Mouse (Mus musculus) neural tube, embryonic 15.5 days (tissue): ENCODE results near the gene Stat5a. TPM values are rescaled to one million over a fixed set of nuclear protein-coding genes. Genes with fewer than 3 reads are reported as not detected.

Experiments used
- ATAC-seq: fragments of 200-750 bp; cut with Nextera tagmentation; 2 replicates; pipeline ENCODE4 v1.8.0; 2017; ENCODE audit warnings: mild to moderate bottlenecking, moderate TSS enrichment, moderate library complexity; ENCODE audit not compliant: low FRiP score
- H3K27ac ChIP-seq: fragments of 300-500 bp; sonication (generic); replicated peaks from 2 replicates; pipeline ENCODE4 v1.5.1; 2015; ENCODE audit warnings: mild to moderate bottlenecking, inconsistent platforms
- H3K27me3 ChIP-seq: fragments of 300-500 bp; sonication (generic); replicated peaks from 2 replicates; pipeline ENCODE4 v1.6.1; 2015; ENCODE audit warnings: inconsistent platforms
- H3K36me3 ChIP-seq: fragments of 300-500 bp; sonication (generic); 2 replicates; pipeline ENCODE4 v1.6.1; 2015; ENCODE audit warnings: inconsistent platforms
- H3K4me1 ChIP-seq: fragments of 300-500 bp; sonication (generic); 2 replicates; pipeline ENCODE4 v1.6.1; 2015; ENCODE audit warnings: inconsistent platforms
- H3K4me2 ChIP-seq: fragments of 300-500 bp; sonication (generic); 2 replicates; pipeline ENCODE4 v1.6.1; 2015; ENCODE audit warnings: inconsistent platforms, mild to moderate bottlenecking, moderate library complexity
- H3K4me3 ChIP-seq: fragments of 300-500 bp; sonication (generic); replicated peaks from 2 replicates; pipeline ENCODE4 v1.5.1; 2015; ENCODE audit warnings: mild to moderate bottlenecking, inconsistent platforms
- H3K9ac ChIP-seq: fragments of 300-500 bp; sonication (generic); replicated peaks from 2 replicates; pipeline ENCODE4 v1.6.1; 2015; ENCODE audit warnings: mild to moderate bottlenecking, inconsistent platforms
- H3K9me3 ChIP-seq: fragments of 300-500 bp; sonication (generic); replicated peaks from 2 replicates; pipeline ENCODE4 v1.6.1; 2016; ENCODE audit warnings: inconsistent platforms
- WGBS: fragments of 180-500 bp; shearing (Covaris S2); methylation state at CpG from one replicate; pipeline ENCODE4 v1.1.7; 2015; ENCODE audit warnings: mixed read lengths; 5-methylcytosine and 5-hydroxymethylcytosine counted together
- polyA plus RNA-seq: library from polyadenylated mRNA; unstranded; fragments of >200 nt; fragmentation: Nextera tagmentation; extraction: Ambion mirVana; gene quantifications from 2 replicates; pipeline ENCODE4 v1.2.1, GENCODE M21; 2015

Gene Stat5a
- polyA plus RNA-seq, 1 experiment from 2014 or later: 2.1 TPM

GRCm38 (mm10) chr11:100865618-100866017, 6.5 kb downstream of the Stat5a start:
- no peak for ATAC-seq
- H3K9me3 ChIP-seq: no peaks in the 10 kb centered on the region
- no peak overlapping the region for H3K9ac ChIP-seq
- peaks cover under 1% of the 10 kb centered on the region; the same call in 1 of the 2 replicates for H3K4me1 ChIP-seq
- WGBS: 89% methylated on average over 7 of the region's 7 CpGs
- peaks cover 25% of the 10 kb centered on the region for H3K27me3 ChIP-seq
- H3K36me3 ChIP-seq: no peaks in the 10 kb centered on the region
- no peak overlapping the region for H3K27ac ChIP-seq
- no peak overlapping the region for H3K4me3 ChIP-seq
- no peak overlapping the region for H3K4me2 ChIP-seq

- no peak for ATAC-seq
- 75% methylated on average over 10 of the region's 10 CpGs for WGBS
Observed at GRCm38 (mm10) chr11:100870256-100870967, 11.3 kb downstream of the Stat5a start.

GRCm38 (mm10) chr11:100870968-100871350, 11.8 kb downstream of the Stat5a start:
- WGBS: 85% methylated on average over 8 of the region's 8 CpGs
- ATAC-seq: no peak

More at GRCm38 (mm10) chr11:100870256-100870967, 11.3 kb downstream of the Stat5a start:
- Histone ChIP-seq H3K27ac (no peak overlapping the region), H3K4me1 (no peaks in the 10 kb centered on the region), H3K27me3 (no peaks in the 10 kb centered on the region), H3K36me3 (no peaks in the 10 kb centered on the region), H3K4me3 (no peak overlapping the region), H3K9me3 (no peaks in the 10 kb centered on the region), H3K4me2 (no peak overlapping the region), H3K9ac (no peak overlapping the region)

GRCm38 (mm10) chr11:100875761-100876160, 16.6 kb downstream of the Stat5a start:
- H3K4me3 ChIP-seq: no peak overlapping the region
- no peaks in the 10 kb centered on the region for H3K36me3 ChIP-seq
- H3K4me2 ChIP-seq: no peak overlapping the region
- no peak overlapping the region for H3K27ac ChIP-seq
- H3K9ac ChIP-seq: no peak overlapping the region
- ATAC-seq: no peak
- no peaks in the 10 kb centered on the region for H3K9me3 ChIP-seq
- WGBS: 81% methylated on average over 3 of the region's 3 CpGs
- no peaks in the 10 kb centered on the region for H3K27me3 ChIP-seq
- H3K4me1 ChIP-seq: no peaks in the 10 kb centered on the region

More at GRCm38 (mm10) chr11:100870968-100871350, 11.8 kb downstream of the Stat5a start:
- Histone ChIP-seq H3K27me3 (no peaks in the 10 kb centered on the region), H3K9ac (no peak overlapping the region), H3K4me1 (no peaks in the 10 kb centered on the region), H3K9me3 (no peaks in the 10 kb centered on the region), H3K4me2 (no peak overlapping the region), H3K36me3 (no peaks in the 10 kb centered on the region), H3K27ac (no peak overlapping the region), H3K4me3 (no peak overlapping the region)

- 85% methylated on average over 15 of the region's 15 CpGs for WGBS
- no peak for ATAC-seq
- Histone ChIP-seq H3K27ac (no peak overlapping the region), H3K27me3 (no peaks in the 10 kb centered on the region), H3K9ac (no peak overlapping the region), H3K36me3 (0 out of 2 replicates have a peak, but pooled peaks cover 3% of the 10 kb centered on the region), H3K4me3 (no peak overlapping the region), H3K4me2 (no peak overlapping the region), H3K4me1 (no peaks in the 10 kb centered on the region), H3K9me3 (no peaks in the 10 kb centered on the region)
Observed at GRCm38 (mm10) chr11:100879321-100880078, 20.3 kb downstream of the Stat5a start.

GRCm38 (mm10) chr11:100883640-100884039, 24.5 kb downstream of the Stat5a start:
- no peak overlapping the region for H3K27ac ChIP-seq
- WGBS: 92% methylated on average over 10 of the region's 10 CpGs

GRCm38 (mm10) chr11:100885472-100885871, 26.3 kb downstream of the Stat5a start:
- no peak overlapping the region for H3K27ac ChIP-seq
- no peaks in the 10 kb centered on the region for H3K27me3 ChIP-seq
- H3K36me3 ChIP-seq: peaks cover 18% of the 10 kb centered on the region
- no peak overlapping the region for H3K4me2 ChIP-seq
- H3K4me1 ChIP-seq: no peaks in the 10 kb centered on the region
- no peak for ATAC-seq
- no peaks in the 10 kb centered on the region for H3K9me3 ChIP-seq
- no peak overlapping the region for H3K9ac ChIP-seq
- H3K4me3 ChIP-seq: no peak overlapping the region

More at GRCm38 (mm10) chr11:100883640-100884039, 24.5 kb downstream of the Stat5a start:
- Histone ChIP-seq H3K27me3 (no peaks in the 10 kb centered on the region), H3K4me2 (no peak overlapping the region), H3K4me3 (no peak overlapping the region), H3K9ac (no peak overlapping the region), H3K9me3 (no peaks in the 10 kb centered on the region), H3K4me1 (no peaks in the 10 kb centered on the region), H3K36me3 (peaks cover 11% of the 10 kb centered on the region)
- no peak for ATAC-seq

- no peak overlapping the region for H3K4me3 ChIP-seq
- ATAC-seq: no peak
- no peaks in the 10 kb centered on the region for H3K9me3 ChIP-seq
- peaks cover 23% of the 10 kb centered on the region for H3K36me3 ChIP-seq
- no peak overlapping the region for H3K9ac ChIP-seq
- no peak overlapping the region for H3K4me2 ChIP-seq
- peaks cover 3% of the 10 kb centered on the region; the same call in 1 of the 2 replicates for H3K4me1 ChIP-seq
- no peak overlapping the region for H3K27ac ChIP-seq
- WGBS: 73% methylated on average over 8 of the region's 8 CpGs
- H3K27me3 ChIP-seq: no peaks in the 10 kb centered on the region
Observed at GRCm38 (mm10) chr11:100886188-100886740, 27.1 kb downstream of the Stat5a start.

GRCm38 (mm10) chr11:100887236-100887635, 28.1 kb downstream of the Stat5a start:
- H3K9ac ChIP-seq: no peak overlapping the region
- ATAC-seq: no peak
- H3K27ac ChIP-seq: no peak overlapping the region
- peaks cover 23% of the 10 kb centered on the region for H3K36me3 ChIP-seq
- no peaks in the 10 kb centered on the region for H3K27me3 ChIP-seq
- no peak overlapping the region for H3K4me2 ChIP-seq
- no peaks in the 10 kb centered on the region for H3K9me3 ChIP-seq
- H3K4me1 ChIP-seq: peaks cover 3% of the 10 kb centered on the region; the same call in 1 of the 2 replicates
- no peak overlapping the region for H3K4me3 ChIP-seq
- 74% methylated on average over 4 of the region's 4 CpGs for WGBS

- no peak overlapping the region for H3K4me2 ChIP-seq
- peaks cover 24% of the 10 kb centered on the region for H3K36me3 ChIP-seq
- H3K4me1 ChIP-seq: peaks cover 3% of the 10 kb centered on the region; the same call in 1 of the 2 replicates
- no peak overlapping the region for H3K27ac ChIP-seq
- H3K9ac ChIP-seq: no peak overlapping the region
- no peak for ATAC-seq
- H3K4me3 ChIP-seq: no peak overlapping the region
- H3K9me3 ChIP-seq: no peaks in the 10 kb centered on the region
- WGBS: 90% methylated on average over 3 of the region's 3 CpGs
- H3K27me3 ChIP-seq: no peaks in the 10 kb centered on the region
Observed at GRCm38 (mm10) chr11:100887764-100888163, 28.6 kb downstream of the Stat5a start.

GRCm38 (mm10) chr11:100888348-100888820, 29.2 kb downstream of the Stat5a start:
- Histone ChIP-seq H3K4me2 (no peak overlapping the region), H3K9ac (no peak overlapping the region), H3K9me3 (no peaks in the 10 kb centered on the region), H3K27me3 (no peaks in the 10 kb centered on the region), H3K4me1 (peaks cover 3% of the 10 kb centered on the region; the same call in 1 of the 2 replicates), H3K27ac (no peak overlapping the region), H3K36me3 (peaks cover 29% of the 10 kb centered on the region), H3K4me3 (no peak overlapping the region)
- no peak for ATAC-seq
- 67% methylated on average over 10 of the region's 10 CpGs for WGBS
